Mouse (Mus musculus) myocyte (in vitro differentiated cells): ENCODE measurements around the gene Lpp.

ENCODE experiments used
- E2F4 ChIP-seq: IDR thresholded peaks from one replicate; pipeline ENCODE4 v1.6.1; 2011; ENCODE audit warnings: mild to moderate bottlenecking, control low read depth, moderate library complexity; ENCODE audit not compliant: insufficient read depth
- MAX ChIP-seq: IDR thresholded peaks from one replicate; pipeline ENCODE4 v1.6.1; 2011; ENCODE audit warnings: low read depth, mild to moderate bottlenecking, control low read depth
- MYOG ChIP-seq, 3 experiments: IDR thresholded peaks; one replicate each; pipeline ENCODE4 v1.6.1; 2011; ENCODE audit warnings: control low read depth in 2 of 3, low read depth in 2 of 3, mild to moderate bottlenecking in 2 of 3; ENCODE audit not compliant: insufficient read length in 2 of 3, control insufficient read depth in 1 of 3, insufficient read depth in 1 of 3
- POLR2A ChIP-seq: IDR thresholded peaks from one replicate; pipeline ENCODE4 v1.6.1; 2011; ENCODE audit warnings: low read depth, mild to moderate bottlenecking, control low read depth, moderate library complexity; ENCODE audit not compliant: insufficient read length
- TCF3 ChIP-seq: IDR thresholded peaks from one replicate; pipeline ENCODE4 v1.6.1; 2011; ENCODE audit warnings: low read depth, control low read depth; ENCODE audit not compliant: insufficient read length
- USF1 ChIP-seq: IDR thresholded peaks from one replicate; pipeline ENCODE4 v1.6.1; 2011; ENCODE audit warnings: low read depth, mild to moderate bottlenecking, control low read depth, moderate library complexity

GRCm38 (mm10) chr16:24912381-24912780 lies 519.1 kb downstream of the Lpp start:
- no peak for TF ChIP-seq POLR2A
- TF ChIP-seq MYOG (IDR thresholded peaks at IDR 0.05; ENCODE audit: control insufficient read depth in 1 of 3, insufficient read depth in 1 of 3, insufficient read length in 2 of 3, low read depth in 2 of 3), result no peak
- no peak for TF ChIP-seq USF1
- TF ChIP-seq E2F4, result no peak
- no peak for TF ChIP-seq TCF3
- no peak for TF ChIP-seq MAX
